Mouse (Mus musculus) intestine, embryonic 15.5 days (tissue): Measurements from ENCODE around the gene Tjp1. TPM values are rescaled to one million over a fixed set of nuclear protein-coding genes. Genes with fewer than 3 reads are reported as not detected.

Source experiments
- ATAC-seq: fragments of 200-750 bp; cut with Nextera tagmentation; 2 replicates; pipeline ENCODE4 v1.8.0; 2017; ENCODE audit warnings: moderate TSS enrichment, moderate library complexity
- H3K27ac ChIP-seq: fragments of 300-500 bp; sonication (generic); 2 replicates; pipeline ENCODE4 v1.5.1; 2015; ENCODE audit warnings: mild to moderate bottlenecking, inconsistent platforms
- H3K27me3 ChIP-seq: fragments of 300-500 bp; sonication (generic); replicated peaks from 2 replicates; pipeline ENCODE4 v1.6.1; 2015; ENCODE audit warnings: inconsistent platforms
- H3K36me3 ChIP-seq: fragments of 300-500 bp; sonication (generic); 2 replicates; pipeline ENCODE4 v1.6.1; 2015; ENCODE audit warnings: inconsistent platforms
- H3K4me1 ChIP-seq: fragments of 300-500 bp; sonication (generic); replicated peaks from 2 replicates; pipeline ENCODE4 v1.6.1; 2015; ENCODE audit warnings: inconsistent platforms
- H3K4me2 ChIP-seq: fragments of 300-500 bp; sonication (generic); replicated peaks from 2 replicates; pipeline ENCODE4 v1.6.1; 2015; ENCODE audit warnings: mild to moderate bottlenecking, inconsistent platforms
- H3K4me3 ChIP-seq: fragments of 300-500 bp; sonication (generic); replicated peaks from 2 replicates; pipeline ENCODE4 v1.5.1; 2015; ENCODE audit warnings: inconsistent platforms
- H3K9ac ChIP-seq: fragments of 300-500 bp; sonication (generic); 2 replicates; pipeline ENCODE4 v1.6.1; 2015; ENCODE audit warnings: inconsistent platforms
- H3K9me3 ChIP-seq: fragments of 300-500 bp; sonication (generic); 2 replicates; pipeline ENCODE4 v1.6.1; 2016; ENCODE audit warnings: inconsistent platforms
- WGBS: fragments of 180-500 bp; shearing (Covaris S2); methylation state at CpG from one replicate; pipeline ENCODE4 v1.1.7; 2015; 5-methylcytosine and 5-hydroxymethylcytosine counted together
- polyA plus RNA-seq: library from polyadenylated mRNA; unstranded; fragments of >200 nt; fragmentation: Nextera tagmentation; extraction: Ambion mirVana; gene quantifications from 2 replicates; pipeline ENCODE4 v1.2.1, GENCODE M21; 2015

The Tjp1 gene
- polyA plus RNA-seq, 1 experiment from 2014 or later, result 26.4 TPM

DNA sequence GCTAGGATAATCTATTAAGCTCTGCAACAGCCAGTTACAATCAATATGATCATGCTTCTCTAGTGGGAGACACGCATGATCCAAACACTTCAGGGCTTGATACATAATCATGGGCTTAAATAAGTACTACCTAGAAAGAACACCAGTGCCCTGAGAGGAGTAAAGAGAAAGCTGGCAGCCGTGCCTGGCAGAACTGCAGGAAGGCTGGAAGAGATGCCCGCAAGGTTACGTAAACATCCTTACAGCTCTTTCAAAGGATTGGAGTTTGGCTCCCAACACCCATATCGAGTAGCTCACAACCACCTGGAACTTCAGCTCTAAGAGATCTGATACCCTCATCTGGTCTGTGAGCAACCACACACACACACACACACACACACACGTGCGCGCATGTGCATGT, 167.8 kb downstream of the Tjp1 start:
- no peak overlapping the region for H3K4me3 ChIP-seq
- ATAC-seq, result 0 out of 2 replicates have a peak, but pooled peaks have one; percentile 26
- WGBS, result 60% methylated on average over 8 of the region's 8 CpGs
- H3K27me3 ChIP-seq, result no peaks in the 10 kb centered on the region
- H3K4me2 ChIP-seq, result no peak overlapping the region
- no peak overlapping the region for H3K9ac ChIP-seq
- peaks cover 31% of the 10 kb centered on the region for H3K4me1 ChIP-seq
- no peaks in the 10 kb centered on the region for H3K9me3 ChIP-seq
- H3K27ac ChIP-seq, result 0 out of 2 replicates have a peak overlapping the region, but pooled peaks have one; percentile 48
- H3K36me3 ChIP-seq, result no peaks in the 10 kb centered on the region

DNA sequence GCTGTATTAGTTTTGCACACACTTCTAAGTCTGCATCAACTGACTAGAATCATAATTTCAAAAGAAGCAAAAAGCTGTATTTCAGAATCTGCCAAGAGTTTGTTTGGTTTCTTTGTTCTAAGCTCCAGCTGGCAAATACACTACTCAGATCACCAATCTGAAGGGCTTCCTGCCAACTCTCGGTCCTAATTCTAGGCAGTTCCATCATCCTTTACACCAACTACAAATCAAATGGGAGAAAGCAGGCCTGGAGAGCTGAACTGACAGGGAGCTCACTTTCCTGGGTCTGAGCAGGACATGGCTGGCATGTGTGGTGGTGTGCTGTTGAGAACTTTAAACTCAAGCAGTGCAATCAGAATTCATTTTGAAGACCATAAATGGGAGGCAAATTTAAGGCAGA, 170.0 kb downstream of the Tjp1 start:
- H3K9ac ChIP-seq, result no peak overlapping the region
- H3K27ac ChIP-seq, result 0 out of 2 replicates have a peak overlapping the region, but pooled peaks have one; percentile 60
- H3K36me3 ChIP-seq, result no peaks in the 10 kb centered on the region
- peak; percentile 32; the same call in 1 of the 2 replicates for ATAC-seq
- H3K9me3 ChIP-seq, result no peaks in the 10 kb centered on the region
- no peaks in the 10 kb centered on the region for H3K27me3 ChIP-seq
- peaks cover 29% of the 10 kb centered on the region for H3K4me1 ChIP-seq
- H3K4me2 ChIP-seq, result no peak overlapping the region
- H3K4me3 ChIP-seq, result no peak overlapping the region
- WGBS, result 11% methylated on average over 1 of the region's 1 CpGs

DNA sequence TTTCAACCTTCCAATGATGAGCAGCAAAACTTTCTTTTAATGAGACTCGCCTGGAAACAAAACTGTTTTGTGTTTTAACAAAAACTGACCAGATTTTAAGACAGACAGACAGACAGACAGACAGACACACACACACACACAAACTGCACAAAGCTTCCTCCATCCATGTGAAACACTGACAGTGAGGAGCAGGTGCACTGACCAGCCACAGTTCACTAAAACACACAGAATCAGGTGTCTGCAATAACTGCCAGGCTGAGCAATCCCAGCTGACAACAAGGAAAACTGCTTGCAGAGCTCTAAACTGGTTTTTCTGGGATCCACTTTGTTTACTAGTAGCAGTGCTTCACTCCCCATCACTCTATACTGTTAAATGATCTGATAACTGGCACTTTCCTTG, 171.4 kb downstream of the Tjp1 start:
- Histone ChIP-seq H3K9me3 (no peaks in the 10 kb centered on the region), H3K27me3 (no peaks in the 10 kb centered on the region), H3K27ac (no peak overlapping the region), H3K4me3 (no peak overlapping the region), H3K36me3 (no peaks in the 10 kb centered on the region), H3K9ac (no peak overlapping the region), H3K4me1 (peaks cover 26% of the 10 kb centered on the region), H3K4me2 (no peak overlapping the region)
- 78% methylated on average over 1 of the region's 1 CpGs for WGBS
- no peak for ATAC-seq

DNA sequence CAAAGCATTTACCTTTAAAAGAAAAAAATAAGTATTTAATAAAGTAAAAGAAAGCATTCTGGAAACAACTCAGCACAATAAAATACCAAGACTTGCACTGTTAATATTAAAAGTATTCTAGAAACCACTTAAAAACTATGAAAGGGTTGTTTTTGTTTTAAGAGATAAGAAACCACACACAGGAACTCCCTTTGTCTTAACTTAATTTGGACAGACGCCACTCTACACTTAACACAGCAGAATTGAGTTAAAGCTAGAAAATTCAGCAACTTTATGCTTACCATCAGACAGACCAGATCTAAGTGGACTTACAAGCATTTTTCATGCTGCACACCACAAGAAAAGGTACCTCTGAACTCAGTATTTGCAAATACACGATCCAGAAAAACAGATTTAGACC, 172.7 kb downstream of the Tjp1 start:
- H3K27me3 ChIP-seq, result no peaks in the 10 kb centered on the region
- H3K4me2 ChIP-seq, result no peak overlapping the region
- no peak overlapping the region for H3K4me3 ChIP-seq
- no peaks in the 10 kb centered on the region for H3K36me3 ChIP-seq
- no peak for ATAC-seq
- no peak overlapping the region for H3K9ac ChIP-seq
- no peaks in the 10 kb centered on the region for H3K9me3 ChIP-seq
- no peak overlapping the region for H3K27ac ChIP-seq
- peaks cover 21% of the 10 kb centered on the region for H3K4me1 ChIP-seq
- 72% methylated on average over 2 of the region's 2 CpGs for WGBS

DNA sequence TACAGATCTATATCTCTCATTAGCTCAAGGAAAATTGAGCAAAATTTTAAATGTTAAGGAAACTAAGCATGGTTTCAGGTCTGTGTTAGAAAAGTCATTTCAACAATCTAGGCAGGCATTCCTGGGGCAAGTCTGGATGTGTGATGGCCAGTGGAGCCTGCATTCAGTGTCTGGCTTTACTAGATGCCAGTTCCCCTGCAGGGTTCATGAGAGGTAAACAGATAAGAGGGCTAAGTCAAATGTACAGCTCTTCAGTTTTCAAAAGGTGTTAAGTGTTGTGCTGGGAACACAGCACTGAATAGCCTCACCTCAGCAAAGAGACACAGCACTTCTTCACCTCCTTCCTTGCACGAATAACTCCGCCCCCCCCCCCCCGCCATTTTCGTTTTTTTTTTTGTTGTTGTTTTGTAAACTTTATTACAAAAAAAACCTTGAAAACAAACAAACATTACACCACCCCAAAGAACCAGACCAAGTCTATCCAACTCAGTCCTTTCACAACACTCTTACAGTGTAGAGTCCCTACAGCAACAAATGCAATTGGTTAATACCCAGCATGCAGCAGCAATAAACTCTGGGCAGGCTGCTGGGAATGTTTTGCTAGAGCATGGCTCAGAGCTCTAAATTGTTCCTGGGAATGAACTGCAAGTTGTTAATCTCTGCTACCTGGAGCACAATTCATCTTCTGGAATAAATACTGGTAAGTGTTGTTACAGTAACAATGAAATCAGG, 177.1 kb downstream of the Tjp1 start:
- Histone ChIP-seq H3K4me1 (no peaks in the 10 kb centered on the region), H3K9me3 (no peaks in the 10 kb centered on the region), H3K9ac (no peak overlapping the region), H3K27ac (no peak overlapping the region), H3K36me3 (no peaks in the 10 kb centered on the region), H3K27me3 (no peaks in the 10 kb centered on the region), H3K4me3 (no peak overlapping the region), H3K4me2 (no peak overlapping the region)
- ATAC-seq, result 0 out of 2 replicates have a peak, but pooled peaks have one; percentile 39
- 61% methylated on average over 4 of the region's 4 CpGs for WGBS

DNA sequence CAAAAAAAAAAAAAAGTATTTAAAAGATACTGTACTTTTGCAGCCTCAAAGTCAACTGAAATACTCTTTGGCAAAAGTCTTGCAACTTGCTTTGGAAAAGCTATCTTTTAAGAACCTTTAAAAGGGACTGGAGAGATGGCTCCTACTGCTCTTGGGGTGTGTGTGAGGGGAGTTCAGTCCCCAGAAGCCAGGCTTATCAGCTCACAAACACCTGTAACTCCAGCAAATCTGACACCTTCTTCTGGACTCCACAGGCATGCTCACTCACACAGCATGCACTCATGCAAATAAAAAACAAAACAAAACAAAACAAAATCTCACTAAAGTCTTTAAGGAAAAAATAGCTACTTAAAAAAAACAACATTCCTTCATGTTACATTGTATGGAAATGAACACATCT, 179.0 kb downstream of the Tjp1 start:
- H3K9me3 ChIP-seq, result no peaks in the 10 kb centered on the region
- no peak overlapping the region for H3K4me2 ChIP-seq
- no peak for ATAC-seq
- no peak overlapping the region for H3K9ac ChIP-seq
- H3K36me3 ChIP-seq, result no peaks in the 10 kb centered on the region
- no peak overlapping the region for H3K4me3 ChIP-seq
- no peaks in the 10 kb centered on the region for H3K27me3 ChIP-seq
- no peaks in the 10 kb centered on the region for H3K4me1 ChIP-seq
- no peak overlapping the region for H3K27ac ChIP-seq

DNA sequence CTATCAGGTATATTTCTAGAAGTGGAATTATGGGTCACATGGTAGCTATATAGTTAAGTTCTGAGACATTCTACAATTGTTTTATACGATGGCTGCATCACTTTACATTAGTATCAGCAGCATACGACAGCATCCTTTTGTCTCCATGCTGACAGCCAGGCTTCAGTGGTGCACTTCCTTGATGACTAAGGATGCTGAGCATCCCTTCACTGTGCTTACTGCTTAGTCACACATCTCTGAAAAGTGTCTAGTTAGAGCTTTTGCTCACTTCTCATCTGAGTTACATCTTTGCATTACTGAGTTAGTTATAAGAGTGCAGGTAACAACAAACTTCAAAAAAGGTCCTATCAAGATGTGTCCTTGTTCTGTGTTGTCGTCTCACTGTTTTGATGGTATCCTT, 182.3 kb downstream of the Tjp1 start:
- Histone ChIP-seq H3K9ac (no peak overlapping the region), H3K4me1 (no peaks in the 10 kb centered on the region)
- WGBS, result 79% methylated on average over 3 of the region's 3 CpGs

DNA sequence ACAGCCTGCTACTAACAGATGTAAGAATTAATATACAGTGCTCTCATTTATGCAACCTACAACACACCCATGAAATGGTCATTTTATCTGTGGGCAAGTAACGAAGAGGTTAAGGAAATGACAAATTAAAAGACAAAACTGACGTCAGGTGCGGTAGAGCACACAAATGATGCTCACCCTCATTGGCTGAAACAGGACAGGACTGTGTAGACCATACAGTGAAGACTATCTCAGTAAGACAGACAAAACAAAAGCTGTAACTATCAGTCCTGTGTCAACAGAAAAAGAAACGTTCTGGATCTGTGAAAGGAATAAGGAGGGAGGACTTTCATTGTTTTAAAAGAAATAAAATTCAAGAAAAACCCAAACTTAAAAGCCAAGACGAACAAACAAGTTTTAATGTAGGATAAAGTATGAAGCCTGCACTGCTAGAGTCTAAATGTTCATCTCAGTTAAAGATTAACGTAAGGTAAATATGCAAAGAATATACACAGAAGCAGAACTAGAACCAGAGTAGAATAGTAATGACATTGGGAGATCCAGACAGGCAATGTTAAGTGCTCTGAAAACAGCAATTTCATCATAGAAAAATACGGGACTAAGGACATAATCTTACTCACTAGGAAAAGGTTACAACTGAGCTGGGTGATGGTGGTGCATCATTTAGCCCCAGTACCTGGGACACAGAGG, 189.9 kb downstream of the Tjp1 start:
- Histone ChIP-seq H3K4me3 (no peak overlapping the region), H3K9ac (no peak overlapping the region), H3K4me2 (no peak overlapping the region), H3K27ac (no peak overlapping the region), H3K4me1 (no peaks in the 10 kb centered on the region), H3K36me3 (peaks cover 9% of the 10 kb centered on the region; the same call in 1 of the 2 replicates), H3K27me3 (no peaks in the 10 kb centered on the region), H3K9me3 (no peaks in the 10 kb centered on the region)
- peak; percentile 75 for ATAC-seq
- 67% methylated on average over 7 of the region's 7 CpGs for WGBS

More for the DNA sequence above, 182.3 kb downstream of the Tjp1 start:
- Histone ChIP-seq H3K4me2 (no peak overlapping the region), H3K27me3 (no peaks in the 10 kb centered on the region), H3K9me3 (no peaks in the 10 kb centered on the region), H3K4me3 (no peak overlapping the region), H3K36me3 (no peaks in the 10 kb centered on the region), H3K27ac (no peak overlapping the region)
- no peak for ATAC-seq

DNA sequence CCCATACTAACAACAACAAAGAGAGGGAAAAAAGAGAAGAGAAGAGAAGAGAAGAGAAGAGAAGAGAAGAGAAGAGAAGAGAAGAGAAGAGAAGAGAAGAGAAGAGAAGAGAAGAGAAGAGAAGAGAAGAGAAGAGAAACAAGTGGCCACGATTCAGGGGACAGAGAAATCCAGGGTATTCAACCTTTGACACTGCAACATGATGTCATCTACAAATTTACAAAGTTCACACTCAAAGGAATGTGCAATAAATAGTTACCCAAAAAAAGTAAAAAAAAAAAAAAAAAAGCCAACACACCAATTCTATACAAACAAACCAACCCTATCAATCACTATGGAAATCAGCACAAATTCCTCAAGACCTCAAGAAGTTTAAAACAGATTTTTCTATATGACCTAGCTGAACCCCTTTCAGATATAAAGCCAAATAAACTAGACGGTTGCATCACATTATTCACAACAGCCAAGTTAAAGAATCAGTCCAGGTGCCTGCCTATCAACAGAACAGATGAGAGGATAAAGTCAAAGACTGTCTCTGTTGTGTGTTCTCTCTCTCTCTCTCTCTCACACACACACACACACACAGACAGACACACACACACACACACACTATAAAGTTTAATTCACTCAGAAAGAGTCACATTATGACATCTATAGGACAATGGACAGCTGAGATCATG, 194.4 kb downstream of the Tjp1 start:
- Histone ChIP-seq H3K4me3 (no peak overlapping the region), H3K36me3 (peaks cover 12% of the 10 kb centered on the region; the same call in 1 of the 2 replicates), H3K4me1 (no peaks in the 10 kb centered on the region), H3K4me2 (no peak overlapping the region), H3K9me3 (no peaks in the 10 kb centered on the region), H3K27me3 (no peaks in the 10 kb centered on the region), H3K27ac (no peak overlapping the region), H3K9ac (no peak overlapping the region)
- 64% methylated on average over 2 of the region's 2 CpGs for WGBS
- ATAC-seq, result no peak

DNA sequence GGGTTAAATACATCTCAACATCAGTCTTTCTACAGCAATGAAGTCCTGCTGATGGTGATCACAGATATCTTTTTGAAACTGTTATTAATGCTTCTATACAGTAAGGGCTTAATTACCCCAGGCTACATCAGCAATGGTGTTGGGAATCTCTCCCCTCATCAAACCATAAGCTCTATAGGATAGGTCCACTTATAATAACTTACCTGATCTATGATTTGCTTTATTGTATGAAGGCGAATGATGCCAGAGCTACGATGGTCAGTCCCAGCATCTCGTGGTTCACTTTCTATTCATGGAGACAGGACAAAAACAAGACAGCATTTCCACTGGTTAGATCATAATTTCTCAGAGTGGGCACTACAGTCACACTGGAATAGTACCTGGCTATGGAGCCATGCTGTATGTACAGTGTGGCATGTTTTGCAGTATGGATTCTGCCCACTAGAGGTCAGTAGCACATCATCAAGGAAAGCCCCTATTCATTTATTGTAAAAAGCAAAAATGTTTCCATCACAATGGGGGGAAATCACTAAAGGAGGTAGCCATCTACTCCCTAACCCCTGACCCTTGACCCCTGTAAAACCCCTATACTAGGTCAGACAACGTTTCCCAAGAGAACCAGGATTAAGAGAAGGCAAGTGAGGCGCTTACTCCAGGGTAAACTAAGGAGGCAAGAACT, 208.4 kb downstream of the Tjp1 start:
- Histone ChIP-seq H3K9ac (no peak overlapping the region), H3K4me2 (no peak overlapping the region), H3K4me3 (no peak overlapping the region), H3K4me1 (no peaks in the 10 kb centered on the region), H3K27me3 (no peaks in the 10 kb centered on the region), H3K9me3 (no peaks in the 10 kb centered on the region), H3K36me3 (peaks cover 20% of the 10 kb centered on the region), H3K27ac (no peak overlapping the region)
- WGBS, result 70% methylated on average over 5 of the region's 5 CpGs
- peak; percentile 72 for ATAC-seq

DNA sequence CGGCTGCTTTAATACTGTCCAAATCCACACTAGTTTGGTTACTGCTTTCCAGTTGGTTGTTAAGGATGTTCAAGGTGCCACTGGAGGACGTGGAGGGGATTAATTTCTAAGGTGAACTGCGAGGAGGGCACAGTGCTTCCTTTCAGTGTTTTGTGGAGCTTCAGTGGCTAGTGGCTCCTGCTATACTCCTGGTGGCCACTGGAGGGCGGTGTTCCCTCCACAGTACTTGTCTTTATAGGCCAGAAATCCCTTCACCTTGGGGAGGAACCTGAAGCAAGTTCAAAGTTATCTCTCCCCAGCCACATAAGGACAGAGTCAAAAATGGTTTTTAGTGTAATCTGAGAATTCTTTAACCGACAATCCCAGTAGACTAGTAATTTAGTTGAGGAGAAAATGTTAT, 210.2 kb downstream of the Tjp1 start:
- Histone ChIP-seq H3K9ac (no peak overlapping the region), H3K9me3 (no peaks in the 10 kb centered on the region), H3K4me1 (no peaks in the 10 kb centered on the region), H3K27ac (no peak overlapping the region), H3K4me2 (no peak overlapping the region), H3K27me3 (no peaks in the 10 kb centered on the region), H3K36me3 (peaks cover 24% of the 10 kb centered on the region), H3K4me3 (no peak overlapping the region)
- WGBS, result 37% methylated on average over 5 of the region's 5 CpGs
- ATAC-seq, result no peak

DNA sequence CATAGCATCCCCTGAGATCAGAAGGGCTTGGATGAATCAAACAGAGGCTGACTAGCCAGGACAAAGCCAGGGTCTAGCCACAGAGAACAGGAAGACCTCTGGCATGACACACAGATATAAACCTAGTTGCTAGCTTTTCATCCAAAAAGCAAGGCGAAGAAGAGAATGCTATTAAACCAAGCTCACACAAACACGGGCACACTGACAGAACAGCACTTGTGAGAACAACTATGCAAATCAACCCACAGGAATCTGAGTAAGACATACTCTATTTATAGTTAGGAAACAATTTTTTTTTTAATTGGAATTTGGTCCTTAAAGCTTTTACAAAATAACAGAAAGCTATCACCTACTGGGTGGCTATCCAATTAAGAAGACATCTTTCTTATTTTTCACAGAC, 212.4 kb downstream of the Tjp1 start:
- no peaks in the 10 kb centered on the region for H3K27me3 ChIP-seq
- H3K9me3 ChIP-seq, result no peaks in the 10 kb centered on the region
- WGBS, result 94% methylated on average over 2 of the region's 2 CpGs
- no peak overlapping the region for H3K4me3 ChIP-seq
- no peak overlapping the region for H3K27ac ChIP-seq
- ATAC-seq, result no peak
- peaks cover 36% of the 10 kb centered on the region for H3K36me3 ChIP-seq
- H3K4me2 ChIP-seq, result no peak overlapping the region
- no peaks in the 10 kb centered on the region for H3K4me1 ChIP-seq
- no peak overlapping the region for H3K9ac ChIP-seq
